Mouse (Mus musculus) bone marrow, adult 2 months (tissue): Measurements from ENCODE around the gene Trp53tg5. TPM values are rescaled to one million over a fixed set of nuclear protein-coding genes. Genes with fewer than 3 reads are reported as not detected.

Experiments
- H3K27ac ChIP-seq: fragments of 200-500 bp; 2 replicates; pipeline ENCODE4 v1.5.1; 2012; ENCODE audit warnings: low read depth, mild to moderate bottlenecking, control low read depth, inconsistent platforms, low read length; ENCODE audit not compliant: control insufficient read depth, poor library complexity, insufficient read depth
- H3K4me1 ChIP-seq: fragments of 200-500 bp; 2 replicates; pipeline ENCODE4 v1.6.1; 2011; ENCODE audit warnings: low read length; ENCODE audit not compliant: control insufficient read depth, insufficient read depth
- H3K4me3 ChIP-seq: fragments of 200-500 bp; replicated peaks from 2 replicates; pipeline ENCODE3; 2011; ENCODE audit warnings: mild to moderate bottlenecking, low read depth, low read length, control low read depth; ENCODE audit not compliant: control insufficient read depth
- CTCF ChIP-seq: fragments of 200-500 bp; IDR thresholded peaks from 2 replicates; pipeline ENCODE4 v1.5.1; 2011; ENCODE audit warnings: low read length, control low read depth; ENCODE audit not compliant: control insufficient read depth, insufficient read depth
- POLR2A ChIP-seq: fragments of 200-500 bp; IDR thresholded peaks from 2 replicates; pipeline ENCODE4 v1.6.1; 2011; ENCODE audit warnings: low read depth, mild to moderate bottlenecking, control low read depth, low read length, borderline replicate concordance; ENCODE audit not compliant: control insufficient read depth
- WGBS: fragments of 180-500 bp; shearing (Covaris S2); methylation state at CpG from one replicate; pipeline ENCODE4 v1.1.7; 2018; 5-methylcytosine and 5-hydroxymethylcytosine counted together
- polyA plus RNA-seq: library from polyadenylated mRNA; stranded (reverse); fragments of >200 nt; gene quantifications from 2 replicates; pipeline ENCODE4 v1.2.4, GENCODE M21; 2011; ENCODE audit warnings: low replicate concordance; ENCODE audit not compliant: missing spikeins, insufficient read depth, insufficient read length

Gene Trp53tg5
- polyA plus RNA-seq, 1 experiment = not detected

GRCm38 (mm10) chr2:164515897-164516296 is 42.4 kb upstream of the Trp53tg5 start:
- Histone ChIP-seq H3K27ac (no peak overlapping the region), H3K4me3 (no peak overlapping the region), H3K4me1 (peaks cover 3% of the 10 kb centered on the region; the same call in 1 of the 2 replicates)
- WGBS = 82% methylated on average over 9 of the region's 9 CpGs
- no peak for TF ChIP-seq POLR2A
- no peak for TF ChIP-seq CTCF

GRCm38 (mm10) chr2:164514916-164515315 is 41.4 kb upstream of the Trp53tg5 start:
- no peak for TF ChIP-seq CTCF
- no peak for TF ChIP-seq POLR2A
- WGBS = 85% methylated on average over 3 of the region's 3 CpGs
- no peak overlapping the region for H3K4me3 ChIP-seq

DNA sequence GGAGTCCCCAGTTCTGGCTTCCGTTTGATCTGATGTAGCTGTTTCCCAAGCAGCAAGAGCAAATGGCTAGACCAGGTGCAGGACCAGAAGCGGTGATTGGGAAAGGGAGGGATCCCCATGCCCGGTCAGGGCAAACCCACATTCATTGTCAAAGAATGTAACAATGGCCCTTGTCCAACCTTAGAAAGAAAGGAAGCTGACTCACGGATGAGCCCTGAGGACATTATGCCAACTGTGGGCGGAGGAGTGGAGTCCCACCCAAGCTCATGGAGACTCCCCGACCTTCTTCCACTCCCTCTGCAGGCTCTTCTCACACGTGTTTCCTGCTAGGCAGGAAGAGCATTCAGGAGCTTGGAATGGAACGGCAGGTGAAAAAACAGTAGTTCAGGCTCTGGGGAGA is 39.9 kb upstream of the Trp53tg5 start:
- H3K4me3 ChIP-seq = no peak overlapping the region
- no peak overlapping the region for H3K27ac ChIP-seq
- 70% methylated on average over 8 of the region's 8 CpGs for WGBS
- no peak for TF ChIP-seq CTCF
- TF ChIP-seq POLR2A = no peak
- H3K4me1 ChIP-seq = no peaks in the 10 kb centered on the region

More at GRCm38 (mm10) chr2:164514916-164515315, 41.4 kb upstream of the Trp53tg5 start:
- H3K27ac ChIP-seq = no peak overlapping the region
- no peaks in the 10 kb centered on the region for H3K4me1 ChIP-seq

DNA sequence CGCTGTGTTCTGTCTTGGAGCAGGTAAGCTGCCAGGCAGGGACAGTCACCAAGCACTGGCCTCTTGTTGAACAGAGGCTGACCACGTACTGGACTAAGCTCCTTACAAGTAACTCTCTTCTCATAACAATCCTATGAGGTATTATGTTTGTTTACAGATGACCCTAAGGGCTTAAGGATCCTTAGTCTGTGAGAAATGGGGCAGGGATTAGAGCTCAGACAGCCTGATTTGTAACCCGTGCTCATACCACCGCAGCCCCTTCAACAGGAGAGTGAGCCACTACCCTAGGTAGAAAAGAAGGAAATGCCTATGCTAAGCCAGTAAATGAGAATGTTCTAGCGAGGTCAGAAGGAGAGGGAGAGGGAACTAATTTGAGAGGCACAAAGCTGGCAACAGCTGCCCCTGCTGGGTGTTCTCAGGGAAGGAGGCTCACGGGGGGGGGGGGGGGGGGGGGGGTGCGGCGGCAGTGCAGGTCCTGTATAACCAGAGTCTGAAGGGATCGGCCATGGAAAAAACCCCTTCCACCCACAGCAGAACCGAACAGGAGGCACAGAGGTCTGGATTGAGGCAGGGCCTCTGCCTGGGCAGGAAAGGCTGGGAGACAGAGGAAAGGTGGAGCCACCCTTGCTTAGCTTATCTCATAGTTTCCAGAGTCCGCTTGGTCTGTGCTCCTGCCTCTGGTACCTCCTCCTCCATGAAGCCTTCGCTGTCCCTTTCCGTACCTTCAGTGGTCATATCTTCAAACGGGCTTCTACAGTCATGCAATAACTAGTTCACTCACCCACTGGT is 38.8 kb upstream of the Trp53tg5 start:
- Histone ChIP-seq H3K4me1 (no peaks in the 10 kb centered on the region), H3K4me3 (no peak overlapping the region), H3K27ac (no peak overlapping the region)
- 52% methylated on average over 13 of the region's 14 CpGs for WGBS
- TF ChIP-seq POLR2A (no peak), CTCF (no peak)

GRCm38 (mm10) chr2:164510621-164511190 is 37.2 kb upstream of the Trp53tg5 start:
- Histone ChIP-seq H3K27ac (no peak overlapping the region), H3K4me1 (no peaks in the 10 kb centered on the region), H3K4me3 (no peak overlapping the region)
- TF ChIP-seq CTCF (no peak), POLR2A (no peak)
- WGBS = 65% methylated on average over 5 of the region's 5 CpGs

DNA sequence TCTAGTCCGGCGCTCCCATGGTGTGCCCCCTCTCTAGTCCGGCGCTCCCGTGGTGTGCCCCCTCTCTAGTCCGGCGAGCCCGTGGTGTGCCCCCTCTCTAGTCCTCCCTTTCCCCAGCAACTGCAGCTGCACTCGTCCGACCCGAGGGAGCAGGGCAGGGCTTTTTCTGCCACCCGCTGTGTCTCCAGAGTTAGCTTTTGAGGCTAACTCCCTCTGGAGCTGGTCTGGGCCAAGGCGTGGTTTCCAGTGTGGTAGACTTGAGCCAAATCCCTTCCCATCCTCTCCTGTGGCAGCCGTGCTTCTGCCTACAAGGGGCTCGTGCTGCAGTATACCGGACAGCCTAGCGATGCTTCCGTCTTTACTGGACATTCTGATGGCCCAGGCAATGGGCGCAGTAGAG is 34.3 kb upstream of the Trp53tg5 start:
- Histone ChIP-seq H3K4me3 (no peak overlapping the region), H3K27ac (no peak overlapping the region), H3K4me1 (no peaks in the 10 kb centered on the region)
- TF ChIP-seq POLR2A (no peak), CTCF (no peak)
- WGBS = 90% methylated on average over 19 of the region's 19 CpGs

GRCm38 (mm10) chr2:164505619-164506347 is 32.3 kb upstream of the Trp53tg5 start:
- Histone ChIP-seq H3K4me1 (no peaks in the 10 kb centered on the region), H3K27ac (no peak overlapping the region)
- 90% methylated on average over 4 of the region's 4 CpGs for WGBS

GRCm38 (mm10) chr2:164504919-164505318 is 31.4 kb upstream of the Trp53tg5 start:
- no peak overlapping the region for H3K27ac ChIP-seq
- WGBS = 90% methylated on average over 3 of the region's 3 CpGs
- no peak overlapping the region for H3K4me3 ChIP-seq
- TF ChIP-seq CTCF (no peak), POLR2A (no peak)
- no peaks in the 10 kb centered on the region for H3K4me1 ChIP-seq

More at GRCm38 (mm10) chr2:164505619-164506347, 32.3 kb upstream of the Trp53tg5 start:
- TF ChIP-seq CTCF (no peak), POLR2A (no peak)
- no peak overlapping the region for H3K4me3 ChIP-seq
